Mouse (Mus musculus) small intestine, adult 2 months (tissue): Measurements from ENCODE around the gene Gas2l2.

Experiments
- CTCF ChIP-seq: fragments of 200-500 bp; IDR thresholded peaks from 2 replicates; pipeline ENCODE4 v1.5.1; 2012; ENCODE audit warnings: low read depth, mild to moderate bottlenecking, control low read depth, inconsistent platforms, low read length, moderate library complexity, mixed read lengths; ENCODE audit not compliant: insufficient replicate concordance, insufficient read length; ENCODE audit errors: extremely low read depth
- POLR2A ChIP-seq: fragments of 200-500 bp; IDR thresholded peaks from 2 replicates; pipeline ENCODE4 v1.6.1; 2012; ENCODE audit warnings: low read depth, mild to moderate bottlenecking, control low read depth, inconsistent platforms, low read length, moderate library complexity

GRCm38 (mm10) chr11:83468765-83469164 is 39.5 kb upstream of the Gas2l2 start:
- no peak for TF ChIP-seq POLR2A
- TF ChIP-seq CTCF = no peak
